ENCODE assay signal across 9 mouse cellular contexts in the genomic region with DNA sequence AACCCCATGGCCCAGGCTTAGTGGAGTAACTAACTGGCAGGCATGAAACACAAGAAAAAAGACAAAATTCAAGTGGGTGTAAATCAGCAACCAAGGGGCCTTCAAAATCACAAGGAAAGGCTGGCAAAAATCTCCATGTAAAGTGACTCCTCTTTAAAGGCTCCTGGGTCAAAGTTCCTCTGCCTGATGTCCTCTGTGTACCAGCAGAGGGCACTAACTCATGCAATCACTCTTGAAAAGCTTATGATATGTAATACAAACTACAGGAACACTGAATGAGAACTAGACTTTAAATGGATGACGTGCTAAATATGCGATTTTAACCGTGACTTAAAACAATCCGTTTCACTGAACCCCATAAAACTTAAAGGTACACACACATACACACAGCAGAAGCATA.
DNase-seq lines count a peak whose midpoint lies in the region; ATAC-seq and TF ChIP-seq lines count a peak whose summit lies in the region.
"Had no signal": no experiment of that assay in that cellular context is flagged by ENCODE, and none has a peak within 500 bp of the region (broad histone marks: within the 10 kb centered on the region; RNA-seq: fewer than 3 reads in every experiment).

No protein-coding gene starts in this region.

- no peak for TF ChIP-seq EP300 in liver, postnatal 0 days (IDR thresholded peaks at IDR 0.05; ENCODE audit: low read depth)

- peak; percentile 45 for DNase-seq in forebrain, embryonic 14.5 days (ENCODE audit: low spot score)
- DNase-seq in liver, postnatal 0 days, result no peak
- DNase-seq in liver, embryonic 11.5 days (ENCODE audit: low spot score), result no peak
- peak; percentile 61 for DNase-seq in kidney, postnatal 0 days (ENCODE audit: low spot score)
- peak; percentile 38 for DNase-seq in retina, postnatal 7 days (ENCODE audit: low read depth, low spot score)
- no peak for DNase-seq in left cerebral cortex, postnatal 4 days
- no peak for DNase-seq in thymus, adult 18-20 months

- no peak overlapping the region for H3K27ac ChIP-seq in forebrain, embryonic 14.5 days (ENCODE audit: low read depth, low read length)
- H3K27ac ChIP-seq in forebrain, embryonic 16.5 days (ENCODE audit: low read length), result no peak overlapping the region
- no peak overlapping the region for H3K27ac ChIP-seq in liver, postnatal 0 days (ENCODE audit: low read depth)
- no peak overlapping the region for H3K27ac ChIP-seq in liver, embryonic 11.5 days (ENCODE audit: low read depth, low read length)
- H3K27ac ChIP-seq in kidney, postnatal 0 days, result no peak overlapping the region

- intact Hi-C loops in left cerebral cortex, postnatal 4 days (cut with DNase I), result no loop called here

- no peak for ATAC-seq in forebrain, embryonic 14.5 days
- ATAC-seq in forebrain, embryonic 16.5 days, result no peak
- ATAC-seq in liver, postnatal 0 days, result no peak
- no peak for ATAC-seq in liver, embryonic 11.5 days (replicated peaks; ENCODE audit: low FRiP score)
- ATAC-seq in kidney, postnatal 0 days (replicated peaks; ENCODE audit: low FRiP score, low read depth), result no peak

- TF ChIP-seq CTCF in liver, postnatal 0 days (IDR thresholded peaks at IDR 0.05; ENCODE audit: low read depth), result peak; percentile 74
- TF ChIP-seq CTCF in kidney, postnatal 0 days (IDR thresholded peaks at IDR 0.05; ENCODE audit: low read depth), result peak; percentile 76

- H3K4me2 ChIP-seq in forebrain, embryonic 14.5 days (ENCODE audit: low read length), result no peak overlapping the region
- H3K4me2 ChIP-seq in forebrain, embryonic 16.5 days (ENCODE audit: low read length), result no peak overlapping the region
- H3K4me2 ChIP-seq in liver, postnatal 0 days (ENCODE audit: low read depth, low read length), result no peak overlapping the region
- H3K4me2 ChIP-seq in liver, embryonic 11.5 days, result no peak overlapping the region
- H3K4me2 ChIP-seq in kidney, postnatal 0 days (ENCODE audit: low read length), result no peak overlapping the region
- H3K4me2 ChIP-seq: heart, embryonic 13.5 days had no signal

- no peaks in the 10 kb centered on the region for H3K9me3 ChIP-seq in forebrain, embryonic 14.5 days (replicated peaks; ENCODE audit: control insufficient read depth, low read length)
- H3K9me3 ChIP-seq in forebrain, embryonic 16.5 days (ENCODE audit: control insufficient read depth, low read length), result no peaks in the 10 kb centered on the region
- H3K9me3 ChIP-seq in liver, postnatal 0 days (ENCODE audit: low read length), result no peaks in the 10 kb centered on the region
- H3K9me3 ChIP-seq in liver, embryonic 11.5 days (ENCODE audit: control insufficient read depth, low read length), result no peaks in the 10 kb centered on the region
- no peaks in the 10 kb centered on the region for H3K9me3 ChIP-seq in kidney, postnatal 0 days (replicated peaks; ENCODE audit: low read length)
- H3K9me3 ChIP-seq: heart, embryonic 13.5 days had no signal

- no peaks in the 10 kb centered on the region for H3K4me1 ChIP-seq in forebrain, embryonic 14.5 days (ENCODE audit: control insufficient read depth, insufficient read depth, low read length)
- peaks cover 13% of the 10 kb centered on the region; the same call in 1 of the 2 replicates for H3K4me1 ChIP-seq in forebrain, embryonic 16.5 days (replicated peaks; ENCODE audit: control insufficient read depth, insufficient read depth, low read length)
- H3K4me1 ChIP-seq in liver, postnatal 0 days (ENCODE audit: insufficient read depth), result no peaks in the 10 kb centered on the region
- H3K4me1 ChIP-seq in liver, embryonic 11.5 days (replicated peaks; ENCODE audit: control insufficient read depth, insufficient read depth, low read length), result no peaks in the 10 kb centered on the region
- no peaks in the 10 kb centered on the region for H3K4me1 ChIP-seq in kidney, postnatal 0 days (replicated peaks; ENCODE audit: insufficient read depth, low read length)

- 76% methylated on average over 4 of the region's 4 CpGs for WGBS in forebrain, embryonic 14.5 days
- WGBS in forebrain, embryonic 16.5 days, result 84% methylated on average over 4 of the region's 4 CpGs
- WGBS in liver, postnatal 0 days (ENCODE audit: insufficient replicate concordance), result 66% methylated on average over 4 of the region's 4 CpGs
- WGBS in liver, embryonic 11.5 days, result 83% methylated on average over 4 of the region's 4 CpGs
- WGBS in kidney, postnatal 0 days, result 72% methylated on average over 4 of the region's 4 CpGs

- H3K4me3 ChIP-seq in forebrain, embryonic 14.5 days (ENCODE audit: low read depth, low read length), result no peak overlapping the region
- no peak overlapping the region for H3K4me3 ChIP-seq in forebrain, embryonic 16.5 days (replicated peaks; ENCODE audit: low read length)
- H3K4me3 ChIP-seq in liver, postnatal 0 days (ENCODE audit: low read depth, low read length), result no peak overlapping the region
- no peak overlapping the region for H3K4me3 ChIP-seq in liver, embryonic 11.5 days (ENCODE audit: low read depth, low read length)
- H3K4me3 ChIP-seq in kidney, postnatal 0 days (replicated peaks; ENCODE audit: low read depth, low read length), result no peak overlapping the region
- H3K4me3 ChIP-seq: heart, embryonic 13.5 days had no signal

- H3K36me3 ChIP-seq in forebrain, embryonic 14.5 days (ENCODE audit: control insufficient read depth, insufficient read depth, low read length), result 0 out of 2 replicates have a peak, but pooled peaks cover 2% of the 10 kb centered on the region
- no peaks in the 10 kb centered on the region for H3K36me3 ChIP-seq in forebrain, embryonic 16.5 days (ENCODE audit: control insufficient read depth, insufficient read depth)
- H3K36me3 ChIP-seq in liver, postnatal 0 days (replicated peaks; ENCODE audit: insufficient read depth, low read length), result no peaks in the 10 kb centered on the region
- no peaks in the 10 kb centered on the region for H3K36me3 ChIP-seq in liver, embryonic 11.5 days (ENCODE audit: control insufficient read depth, insufficient read depth, low read length)
- no peaks in the 10 kb centered on the region for H3K36me3 ChIP-seq in kidney, postnatal 0 days (ENCODE audit: insufficient read depth, low read length)

- no peak overlapping the region for H3K9ac ChIP-seq in forebrain, embryonic 14.5 days (ENCODE audit: low read length)
- H3K9ac ChIP-seq in forebrain, embryonic 16.5 days (replicated peaks; ENCODE audit: low read depth, low read length), result no peak overlapping the region
- no peak overlapping the region for H3K9ac ChIP-seq in liver, postnatal 0 days (replicated peaks)
- no peak overlapping the region for H3K9ac ChIP-seq in liver, embryonic 11.5 days (ENCODE audit: low read depth, low read length)
- no peak overlapping the region for H3K9ac ChIP-seq in kidney, postnatal 0 days (ENCODE audit: low read depth, low read length)
- H3K9ac ChIP-seq: heart, embryonic 13.5 days had no signal

- H3K27me3 ChIP-seq in forebrain, embryonic 14.5 days (replicated peaks; ENCODE audit: control insufficient read depth, insufficient read depth, low read length), result no peaks in the 10 kb centered on the region
- no peaks in the 10 kb centered on the region for H3K27me3 ChIP-seq in forebrain, embryonic 16.5 days (replicated peaks; ENCODE audit: control insufficient read depth, insufficient read depth, low read length)
- H3K27me3 ChIP-seq in liver, postnatal 0 days (ENCODE audit: insufficient read depth, low read length), result no peaks in the 10 kb centered on the region
- H3K27me3 ChIP-seq in liver, embryonic 11.5 days (replicated peaks; ENCODE audit: control insufficient read depth, insufficient read depth, low read length), result no peaks in the 10 kb centered on the region
- H3K27me3 ChIP-seq in kidney, postnatal 0 days (ENCODE audit: insufficient read depth, low read length), result no peaks in the 10 kb centered on the region
- H3K27me3 ChIP-seq: heart, embryonic 13.5 days had no signal

Comparison
In these comparisons a context has a peak if more than half of its experiments do, and no peak if none do; other contexts are left out.
1. DNase-seq: peak in forebrain, embryonic 14.5 days (single experiment), kidney, postnatal 0 days (single experiment) and retina, postnatal 7 days (single experiment); none in liver, postnatal 0 days (single experiment), liver, embryonic 11.5 days (single experiment), left cerebral cortex, postnatal 4 days (single experiment) and thymus, adult 18-20 months (0 of 2).